In the genomic region with DNA sequence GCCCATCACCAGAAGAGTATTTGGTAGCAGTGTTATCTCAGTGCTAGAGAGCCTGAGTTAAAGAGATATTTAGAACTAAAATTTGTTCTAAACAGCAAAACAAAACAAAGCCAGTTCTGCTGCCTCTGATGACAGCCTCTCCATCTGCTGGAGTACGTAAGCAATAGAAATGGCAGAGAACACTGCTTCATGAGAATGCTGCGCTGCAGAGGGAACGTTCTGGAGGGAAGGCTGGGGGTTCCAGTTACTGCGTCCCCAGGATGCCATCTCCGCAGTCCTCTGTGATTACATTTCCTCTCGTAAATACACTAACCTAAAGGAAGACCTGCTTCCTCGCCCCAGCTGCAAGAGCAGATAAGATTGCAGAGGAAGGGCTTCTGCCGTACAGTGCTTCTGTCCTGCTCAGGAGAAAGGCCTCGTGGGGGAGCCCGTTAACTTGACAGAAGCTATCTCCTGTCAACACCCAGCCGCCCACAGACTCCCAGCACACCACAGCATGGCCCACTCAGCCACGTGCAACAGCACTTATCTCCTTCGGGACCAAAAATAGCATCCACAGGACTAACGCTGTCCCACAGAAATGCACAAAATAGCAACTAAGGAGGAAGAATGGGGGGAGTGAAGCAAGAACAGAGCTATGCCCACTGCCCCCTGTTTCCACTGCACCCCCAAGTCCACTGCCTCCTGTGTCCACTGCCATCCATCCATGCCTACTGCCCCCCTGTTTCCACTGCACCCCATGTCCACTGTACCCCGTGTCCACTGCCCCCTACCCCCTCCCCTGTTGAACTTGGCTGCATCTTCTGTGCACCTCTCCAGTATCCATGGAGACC, we compare ENCODE assay signal across 9 mouse cellular contexts. TPM values are rescaled to one million over a fixed set of nuclear protein-coding genes. Genes with fewer than 3 reads are reported as not detected.
DNase-seq lines count a peak whose midpoint lies in the region; ATAC-seq and TF ChIP-seq lines count a peak whose summit lies in the region.
"Had no signal": no experiment of that assay in that cellular context is flagged by ENCODE, and none has a peak within 500 bp of the region (broad histone marks: within the 10 kb centered on the region; RNA-seq: fewer than 3 reads in every experiment).

No protein-coding gene starts in this region.

- TF ChIP-seq EP300 in stomach, postnatal 0 days (optimal IDR thresholded peaks at IDR 0.05): no peak
- TF ChIP-seq EP300 in heart, postnatal 0 days (IDR thresholded peaks at IDR 0.05; ENCODE audit: low read depth): peak; percentile 95

- 52% methylated on average over 15 of the region's 15 CpGs for WGBS in stomach, embryonic 15.5 days
- 55% methylated on average over 15 of the region's 15 CpGs for WGBS in stomach, postnatal 0 days
- WGBS in heart, postnatal 0 days: 4% methylated on average over 15 of the region's 15 CpGs
- 26% methylated on average over 15 of the region's 15 CpGs for WGBS in thymus, adult 2 months
- 86% methylated on average over 15 of the region's 15 CpGs for WGBS in forebrain, embryonic 10.5 days

- no peak overlapping the region for H3K4me3 ChIP-seq in stomach, embryonic 15.5 days (replicated peaks)
- H3K4me3 ChIP-seq in stomach, postnatal 0 days (ENCODE audit: low read depth, low read length): no peak overlapping the region
- H3K4me3 ChIP-seq in heart, postnatal 0 days (ENCODE audit: low read depth, low read length): no peak overlapping the region
- no peak overlapping the region for H3K4me3 ChIP-seq in thymus, adult 2 months (ENCODE audit: control insufficient read depth, insufficient read depth, low read length)
- no peak overlapping the region for H3K4me3 ChIP-seq in forebrain, embryonic 10.5 days
- H3K4me3 ChIP-seq: limb, embryonic 12.5 days had no signal

- no peaks in the 10 kb centered on the region for H3K27me3 ChIP-seq in stomach, embryonic 15.5 days (replicated peaks)
- H3K27me3 ChIP-seq in stomach, postnatal 0 days (ENCODE audit: control insufficient read depth, insufficient read depth, low read length): no peaks in the 10 kb centered on the region
- no peaks in the 10 kb centered on the region for H3K27me3 ChIP-seq in heart, postnatal 0 days (ENCODE audit: control insufficient read depth, insufficient read depth, low read length)
- no peaks in the 10 kb centered on the region for H3K27me3 ChIP-seq in thymus, adult 2 months (ENCODE audit: control insufficient read depth, insufficient read depth, low read length)
- no peaks in the 10 kb centered on the region for H3K27me3 ChIP-seq in forebrain, embryonic 10.5 days (ENCODE audit: poor library complexity, severe bottlenecking)
- H3K27me3 ChIP-seq: limb, embryonic 12.5 days had no signal

- no peak overlapping the region for H3K27ac ChIP-seq in stomach, embryonic 15.5 days
- H3K27ac ChIP-seq in stomach, postnatal 0 days (replicated peaks): no peak overlapping the region
- H3K27ac ChIP-seq in heart, postnatal 0 days (ENCODE audit: low read depth): peak overlapping the region; percentile 44
- peak overlapping the region; percentile 72 for H3K27ac ChIP-seq in thymus, adult 2 months (ENCODE audit: control insufficient read depth, insufficient read depth, low read length)
- H3K27ac ChIP-seq in forebrain, embryonic 10.5 days: no peak overlapping the region
- H3K27ac ChIP-seq: limb, embryonic 12.5 days had no signal

- H3K4me2 ChIP-seq in stomach, embryonic 15.5 days: no peak overlapping the region
- no peak overlapping the region for H3K4me2 ChIP-seq in stomach, postnatal 0 days (replicated peaks; ENCODE audit: low read depth)
- peak overlapping the region; percentile 50 for H3K4me2 ChIP-seq in heart, postnatal 0 days (ENCODE audit: low read depth, low read length)
- H3K4me2 ChIP-seq: limb, embryonic 12.5 days had no signal

- H3K36me3 ChIP-seq in stomach, embryonic 15.5 days: peaks cover 36% of the 10 kb centered on the region
- H3K36me3 ChIP-seq in stomach, postnatal 0 days (ENCODE audit: control insufficient read depth, insufficient read depth, low read length): peaks cover 18% of the 10 kb centered on the region
- peaks cover 36% of the 10 kb centered on the region for H3K36me3 ChIP-seq in heart, postnatal 0 days (replicated peaks; ENCODE audit: control insufficient read depth, insufficient read depth, low read length)
- H3K36me3 ChIP-seq in thymus, adult 2 months (ENCODE audit: control insufficient read depth, insufficient read depth, low read length): peaks cover 21% of the 10 kb centered on the region
- peaks cover 83% of the 10 kb centered on the region for H3K36me3 ChIP-seq in forebrain, embryonic 10.5 days (replicated peaks)

- ATAC-seq in stomach, embryonic 15.5 days (ENCODE audit: insufficient read depth, low FRiP score, low read depth): peak; percentile 61; the same call in 1 of the 2 replicates
- ATAC-seq in stomach, postnatal 0 days (ENCODE audit: low FRiP score, low TSS enrichment): no peak
- peak; percentile 83 for ATAC-seq in heart, postnatal 0 days (ENCODE audit: insufficient read depth, low read depth)

- TF ChIP-seq CTCF in stomach, postnatal 0 days (IDR thresholded peaks at IDR 0.05; ENCODE audit: low read depth): no peak
- peak; percentile 26; the same call in 1 of the 2 replicates for TF ChIP-seq CTCF in heart, postnatal 0 days (IDR thresholded peaks at IDR 0.05; ENCODE audit: low read depth)
- TF ChIP-seq CTCF in thymus, adult 2 months (IDR thresholded peaks at IDR 0.05; ENCODE audit: borderline replicate concordance, control insufficient read depth, extremely low read depth, insufficient read depth, low read length, poor library complexity): no peak

- H3K9me3 ChIP-seq in stomach, embryonic 15.5 days: no peaks in the 10 kb centered on the region
- no peaks in the 10 kb centered on the region for H3K9me3 ChIP-seq in stomach, postnatal 0 days (ENCODE audit: control insufficient read depth, low read length)
- no peaks in the 10 kb centered on the region for H3K9me3 ChIP-seq in heart, postnatal 0 days (replicated peaks; ENCODE audit: control insufficient read depth, low read length)
- H3K9me3 ChIP-seq in forebrain, embryonic 10.5 days: no peaks in the 10 kb centered on the region
- H3K9me3 ChIP-seq: limb, embryonic 12.5 days had no signal

- no peak for DNase-seq in stomach, postnatal 0 days (ENCODE audit: low spot score)
- peak; percentile 82 for DNase-seq in heart, postnatal 0 days (ENCODE audit: low spot score)
- peak; percentile 81 for DNase-seq in liver
- DNase-seq in thymus, adult 2 months: peak; percentile 74
- DNase-seq in forebrain, embryonic 10.5 days (ENCODE audit: extremely low spot score, low spot score): no peak
- DNase-seq in B cell, adult 2 months: no peak

- no peak overlapping the region for H3K9ac ChIP-seq in stomach, embryonic 15.5 days
- no peak overlapping the region for H3K9ac ChIP-seq in stomach, postnatal 0 days (ENCODE audit: low read length)
- no peak overlapping the region for H3K9ac ChIP-seq in heart, postnatal 0 days (replicated peaks; ENCODE audit: low read depth, low read length)
- H3K9ac ChIP-seq: limb, embryonic 12.5 days had no signal

- H3K4me1 ChIP-seq in stomach, embryonic 15.5 days: no peaks in the 10 kb centered on the region
- no peaks in the 10 kb centered on the region for H3K4me1 ChIP-seq in stomach, postnatal 0 days (replicated peaks; ENCODE audit: control insufficient read depth, insufficient read depth)
- H3K4me1 ChIP-seq in heart, postnatal 0 days (ENCODE audit: control insufficient read depth, insufficient read depth): peaks cover 45% of the 10 kb centered on the region
- H3K4me1 ChIP-seq in thymus, adult 2 months (replicated peaks; ENCODE audit: control insufficient read depth, insufficient read depth, low read length): peaks cover 31% of the 10 kb centered on the region
- peaks cover 22% of the 10 kb centered on the region for H3K4me1 ChIP-seq in forebrain, embryonic 10.5 days
- H3K4me1 ChIP-seq: limb, embryonic 12.5 days had no signal

- no peak for TF ChIP-seq POLR2A in thymus, adult 2 months (IDR thresholded peaks at IDR 0.05; ENCODE audit: control insufficient read depth, extremely low read depth, insufficient read depth, low read length, poor library complexity)

RNA-seq across cellular contexts. Expression of a gene that starts 28.3 kb away (rescaled TPM):
- 0.28 and 0.80 TPM in 2 replicates for polyA plus RNA-seq in stomach, embryonic 15.5 days (2015; fragmentation: Nextera tagmentation; extraction: Ambion mirVana)
- polyA plus RNA-seq in stomach, postnatal 0 days (2015; fragmentation: Nextera tagmentation; extraction: Ambion mirVana): 0.16 and 0.28 TPM in 2 replicates
- not detected in 2 replicates for total RNA-seq in heart, postnatal 0 days (2014; rRNA removed; ENCODE audit: low replicate concordance)
- polyA plus RNA-seq in heart, postnatal 0 days (2015; fragmentation: Nextera tagmentation; extraction: Ambion mirVana): not detected in 2 replicates
- polyA plus RNA-seq in thymus, adult 2 months (2012; rRNA removed): 0.11 and 0.78 TPM in 2 replicates
- polyA plus RNA-seq in forebrain, embryonic 10.5 days (2016; fragmentation: Nextera tagmentation; extraction: Ambion mirVana): 1.2 and 1.8 TPM in 2 replicates
- polyA plus RNA-seq: stomach, embryonic 14.5 days had no signal

RNA-seq across cellular contexts. Expression of a gene that starts 33.2 kb away (rescaled TPM):
- 7.8 and 9.7 TPM in 2 replicates for polyA plus RNA-seq in stomach, embryonic 15.5 days (2015; fragmentation: Nextera tagmentation; extraction: Ambion mirVana)
- 1.4 and 1.8 TPM in 2 replicates for polyA plus RNA-seq in stomach, postnatal 0 days (2015; fragmentation: Nextera tagmentation; extraction: Ambion mirVana)
- total RNA-seq in heart, postnatal 0 days (2014; rRNA removed; ENCODE audit: low replicate concordance): 6.1 and 13.5 TPM in 2 replicates
- 1.5 and 1.7 TPM in 2 replicates for polyA plus RNA-seq in heart, postnatal 0 days (2015; fragmentation: Nextera tagmentation; extraction: Ambion mirVana)
- polyA plus RNA-seq in thymus, adult 2 months (2012; rRNA removed): 7.8 and 10.1 TPM in 2 replicates
- 24.4 and 25.5 TPM in 2 replicates for polyA plus RNA-seq in forebrain, embryonic 10.5 days (2016; fragmentation: Nextera tagmentation; extraction: Ambion mirVana)

Comparison
In these comparisons a context has a peak if more than half of its experiments do, and no peak if none do; other contexts are left out.
1. H3K27ac ChIP-seq: peak in heart, postnatal 0 days (single experiment) and thymus, adult 2 months (single experiment); none in stomach, embryonic 15.5 days (single experiment), stomach, postnatal 0 days (single experiment) and forebrain, embryonic 10.5 days (single experiment).
2. DNase-seq: peak in heart, postnatal 0 days (single experiment), liver (single experiment) and thymus, adult 2 months (single experiment); none in stomach, postnatal 0 days (single experiment), forebrain, embryonic 10.5 days (single experiment) and B cell, adult 2 months (0 of 2).